Mouse (Mus musculus) heart, postnatal 0 days (tissue): ENCODE results near the gene Nr0b2. TPM values are rescaled to one million over a fixed set of nuclear protein-coding genes. Genes with fewer than 3 reads are reported as not detected.
A peak's percentile ranks its signal among the peaks of the same experiment; 100 is the strongest.
"Not testable (repeated sequence)": the region's sequence is repeated elsewhere in the genome, so short reads cannot be mapped to it uniquely, and the experiment has no call there.

Experiments
- ATAC-seq: fragments of 200-750 bp; cut with Nextera tagmentation; 2 replicates; pipeline ENCODE4 v1.8.0; 2017; ENCODE audit warnings: low read depth, moderate number of reproducible peaks, moderate library complexity; ENCODE audit not compliant: insufficient read depth
- DNase-seq: peaks from one replicate; pipeline ENCODE4 v3.0.0-alpha.2; 2016; ENCODE audit warnings: low spot score
- H3K27ac ChIP-seq: fragments of 300-500 bp; sonication (generic); 2 replicates; pipeline ENCODE4 v1.5.1; 2014; ENCODE audit warnings: low read depth, mild to moderate bottlenecking
- H3K27me3 ChIP-seq: fragments of 300-500 bp; sonication (generic); 2 replicates; pipeline ENCODE4 v1.6.1; 2014; ENCODE audit warnings: low read length, mixed read lengths; ENCODE audit not compliant: control insufficient read depth, insufficient read depth
- H3K36me3 ChIP-seq: fragments of 300-500 bp; sonication (generic); replicated peaks from 2 replicates; pipeline ENCODE4 v1.6.1; 2014; ENCODE audit warnings: low read length, mixed read lengths; ENCODE audit not compliant: control insufficient read depth, insufficient read depth
- H3K4me1 ChIP-seq: fragments of 300-500 bp; sonication (generic); 2 replicates; pipeline ENCODE4 v1.6.1; 2014; ENCODE audit warnings: antibody characterized with exemption; ENCODE audit not compliant: control insufficient read depth, insufficient read depth
- H3K4me2 ChIP-seq: fragments of 300-500 bp; sonication (generic); 2 replicates; pipeline ENCODE4 v1.6.1; 2014; ENCODE audit warnings: low read depth, mild to moderate bottlenecking, low read length, moderate library complexity
- H3K4me3 ChIP-seq: fragments of 300-500 bp; sonication (generic); 2 replicates; pipeline ENCODE4 v1.5.1; 2014; ENCODE audit warnings: low read depth, low read length
- H3K9ac ChIP-seq: fragments of 300-500 bp; sonication (generic); replicated peaks from 2 replicates; pipeline ENCODE4 v1.6.1; 2014; ENCODE audit warnings: low read depth, low read length, mixed read lengths
- H3K9me3 ChIP-seq: fragments of 300-500 bp; sonication (generic); replicated peaks from 2 replicates; pipeline ENCODE4 v1.6.1; 2016; ENCODE audit warnings: low read length; ENCODE audit not compliant: control insufficient read depth
- CTCF ChIP-seq: IDR thresholded peaks from 2 replicates; pipeline ENCODE4 v1.5.1; 2016; ENCODE audit warnings: antibody characterized with exemption, control low read depth, low read depth
- EP300 ChIP-seq: IDR thresholded peaks from 2 replicates; pipeline ENCODE4 v1.6.1; 2016; ENCODE audit warnings: antibody characterized with exemption, low read depth
- WGBS: fragments of 180-500 bp; shearing (Covaris S2); extraction: QIAGEN DNeasy Blood & Tissue Kit; methylation state at CpG from one replicate; pipeline ENCODE4 v1.1.7; 2014; 5-methylcytosine and 5-hydroxymethylcytosine counted together
- polyA plus RNA-seq: library from polyadenylated mRNA; unstranded; fragments of >200 nt; fragmentation: Nextera tagmentation; extraction: Ambion mirVana; gene quantifications from 2 replicates; pipeline ENCODE4 v1.2.1, GENCODE M21; 2015
- total RNA-seq: library from RNA; depleted of rRNA; stranded (reverse); fragments of >200 nt; gene quantifications from 2 replicates; pipeline ENCODE4 v1.2.3, GENCODE M21; 2014; ENCODE audit warnings: low replicate concordance

Nr0b2 gene
- total and polyA plus RNA-seq, 2 experiments from 2014 or later: 32.2 to 36.4 TPM

DNA sequence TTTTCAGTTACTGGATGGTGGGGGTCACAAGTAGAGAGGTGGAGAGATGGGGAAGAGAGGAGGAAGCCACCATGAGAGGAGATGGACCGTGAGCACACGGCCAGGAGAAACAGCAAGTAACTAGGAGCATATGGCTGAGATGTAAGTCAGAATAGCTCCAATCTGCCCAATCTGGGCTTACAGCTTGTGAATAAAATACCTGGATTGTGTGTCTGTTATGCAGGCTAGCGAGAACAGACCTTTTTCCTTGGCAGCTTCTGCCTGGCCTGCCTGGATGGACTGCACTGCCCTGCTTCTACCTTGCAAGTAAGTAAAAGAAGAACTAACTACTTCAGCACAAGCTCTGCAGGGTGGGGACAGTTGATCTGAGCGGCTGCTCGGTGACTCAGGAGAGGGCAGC is 42.1 kb upstream of the Nr0b2 start:
- Histone ChIP-seq H3K36me3 (no peaks in the 10 kb centered on the region), H3K9me3 (no peaks in the 10 kb centered on the region), H3K27ac (no peak overlapping the region), H3K27me3 (peaks cover 10% of the 10 kb centered on the region), H3K4me2 (no peak overlapping the region), H3K4me1 (no peaks in the 10 kb centered on the region), H3K9ac (no peak overlapping the region), H3K4me3 (no peak overlapping the region)
- TF ChIP-seq EP300: no peak
- no peak for TF ChIP-seq CTCF
- 72% methylated on average over 5 of the region's 5 CpGs for WGBS
- ATAC-seq (no peak), DNase-seq (no peak)

DNA sequence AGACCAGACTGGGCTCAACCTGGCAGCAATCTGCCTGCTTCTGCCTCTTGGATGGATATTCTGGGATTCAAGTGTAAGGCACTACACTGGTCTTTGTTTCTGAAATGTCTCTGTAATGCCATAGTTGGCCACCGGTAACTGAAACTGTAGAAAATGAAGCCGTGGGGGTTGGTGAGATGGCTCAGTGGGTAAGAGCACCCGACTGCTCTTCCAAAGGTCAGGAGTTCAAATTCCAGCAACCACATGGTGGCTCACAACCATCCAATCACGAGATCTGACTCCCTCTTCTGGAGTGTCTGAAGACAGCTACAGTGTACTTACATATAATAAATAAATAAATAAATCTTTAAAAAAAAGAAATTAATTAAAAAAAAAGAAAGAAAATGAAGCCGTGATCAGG is 40.7 kb upstream of the Nr0b2 start:
- not testable (repeated sequence) for DNase-seq, H3K9ac ChIP-seq, H3K27ac ChIP-seq, H3K4me2 ChIP-seq, H3K36me3 ChIP-seq, H3K27me3 ChIP-seq, H3K9me3 ChIP-seq, ATAC-seq, H3K4me1 ChIP-seq, H3K4me3 ChIP-seq
- WGBS: 48% methylated on average over 4 of the region's 5 CpGs

DNA sequence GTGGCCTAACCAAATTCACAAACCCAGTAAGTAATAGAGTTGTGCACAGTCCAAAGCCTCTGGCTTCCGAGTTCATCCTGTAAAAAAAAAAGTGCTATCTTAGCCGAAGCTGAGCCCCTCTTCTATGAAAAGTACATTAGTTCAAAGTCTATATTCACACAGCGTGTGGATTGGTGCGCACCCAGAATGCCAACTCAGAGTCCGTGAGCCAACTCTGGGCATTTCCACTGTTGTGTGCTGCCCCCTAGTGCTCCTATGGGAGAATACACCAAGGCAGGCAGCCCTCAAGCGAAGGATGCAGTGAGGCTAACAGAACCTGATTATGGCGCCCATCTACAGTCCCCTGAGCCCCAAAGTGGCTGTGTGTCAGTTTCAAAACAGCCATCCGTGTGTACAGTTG is 40.2 kb upstream of the Nr0b2 start:
- H3K9me3 ChIP-seq: no peaks in the 10 kb centered on the region
- H3K36me3 ChIP-seq: no peaks in the 10 kb centered on the region
- H3K4me3 ChIP-seq: no peak overlapping the region
- 8% methylated on average over 8 of the region's 8 CpGs for WGBS
- H3K9ac ChIP-seq: no peak overlapping the region
- H3K4me2 ChIP-seq: no peak overlapping the region
- DNase-seq (peak; percentile 53), ATAC-seq (peak; percentile 60; the same call in 1 of the 2 replicates)
- H3K4me1 ChIP-seq: no peaks in the 10 kb centered on the region
- TF ChIP-seq CTCF (peak; percentile 87), EP300 (no peak)
- peaks cover 10% of the 10 kb centered on the region for H3K27me3 ChIP-seq
- H3K27ac ChIP-seq: no peak overlapping the region

DNA sequence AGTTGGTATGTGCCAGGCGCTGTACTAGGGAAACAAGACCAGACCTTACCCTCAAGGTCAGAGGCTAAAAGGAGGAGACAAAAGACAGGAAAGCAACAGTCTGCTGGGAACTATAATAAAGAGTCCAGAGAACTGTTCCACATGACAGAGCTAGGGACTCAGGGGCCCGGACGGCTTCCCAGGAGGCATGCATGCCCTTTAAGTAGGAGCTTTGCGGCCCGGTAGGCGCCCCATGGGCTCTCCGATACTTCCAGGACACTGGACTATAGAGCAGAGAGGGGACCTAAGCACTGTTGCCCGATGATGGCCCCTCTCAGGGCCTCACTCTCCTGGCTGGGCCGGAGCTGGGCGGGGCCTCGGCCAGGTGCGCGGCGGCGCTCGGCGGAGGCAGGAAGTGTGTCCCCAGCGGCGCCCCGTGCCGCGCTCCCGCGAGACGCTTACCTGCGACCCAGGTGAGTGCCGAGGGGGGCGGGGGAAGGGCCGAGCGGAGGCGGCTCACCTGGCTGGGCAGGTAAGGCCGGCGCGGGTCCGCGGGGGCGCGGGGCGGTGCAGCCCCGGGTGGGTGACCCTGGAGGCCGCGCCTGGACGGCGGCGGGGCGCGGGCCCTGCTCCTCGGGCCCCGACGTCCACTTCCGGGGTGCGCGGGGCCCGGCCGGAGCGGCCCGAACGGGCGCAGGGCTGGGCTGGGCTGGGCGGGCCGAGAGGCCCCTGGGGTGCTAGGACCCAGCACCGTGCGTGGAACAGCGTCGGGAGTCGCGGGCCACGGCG is 34.4 kb upstream of the Nr0b2 start, which contains the start of gene Kdf1:
TSS of gene Kdf1 (plus strand) at position 363 of the 768 bp plus-strand sequence.
- WGBS: 7% methylated on average over 51 of the region's 69 CpGs
- Histone ChIP-seq H3K4me1 (no peaks in the 10 kb centered on the region), H3K9ac (peak within 1 kb of the TSS; percentile 43; the same call in 1 of the 2 replicates), H3K4me3 (peak within 1 kb of the TSS; percentile 45), H3K9me3 (no peaks in the 10 kb centered on the region), H3K4me2 (peak within 1 kb of the TSS; percentile 62), H3K27me3 (peaks cover 41% of the 10 kb centered on the region), H3K27ac (no peak within 1 kb of the TSS), H3K36me3 (no peaks in the 10 kb centered on the region)
- DNase-seq: no peak
- TF ChIP-seq CTCF (no peak), EP300 (no peak)
- no peak; the same call in 1 of the 2 replicates for ATAC-seq

DNA sequence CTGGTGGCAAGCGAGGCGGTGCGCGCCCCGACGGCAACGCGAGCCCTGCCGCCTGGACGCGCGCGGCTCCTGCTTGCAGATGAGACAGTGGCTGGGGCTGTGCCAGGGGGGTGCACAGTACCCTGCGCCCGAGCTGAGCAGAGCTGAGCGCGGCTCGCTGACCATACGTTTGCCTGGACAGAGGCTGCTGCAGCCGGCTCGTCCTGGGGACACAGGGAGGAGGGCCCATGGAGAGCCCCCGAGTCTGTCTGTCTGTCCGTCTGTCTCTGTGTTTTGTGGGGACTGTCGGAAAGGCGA is 33.9 kb upstream of the Nr0b2 start:
- 9% methylated on average over 23 of the region's 25 CpGs for WGBS

DNA sequence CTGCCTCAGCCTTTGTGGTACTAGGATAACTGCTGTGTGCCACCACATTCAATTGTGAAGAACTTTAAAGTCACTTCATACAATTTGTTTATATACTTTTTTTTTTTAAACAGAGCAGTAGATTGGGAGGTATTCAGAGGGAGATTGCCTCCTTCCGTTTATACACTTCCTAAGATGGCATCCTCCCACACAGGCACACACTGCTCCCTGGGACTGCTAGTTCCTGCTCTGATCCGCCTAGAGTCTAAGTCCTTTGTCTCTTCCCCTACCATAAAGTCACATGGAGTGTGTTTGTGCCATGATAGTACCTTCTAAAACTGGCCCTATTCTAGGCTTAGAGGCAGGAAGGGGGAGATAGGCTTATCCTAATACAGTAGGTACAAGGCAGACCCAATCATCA is 31.7 kb upstream of the Nr0b2 start:
- H3K4me2 ChIP-seq: no peak overlapping the region
- H3K27me3 ChIP-seq: peaks cover 41% of the 10 kb centered on the region
- no peaks in the 10 kb centered on the region for H3K36me3 ChIP-seq
- ATAC-seq (no peak), DNase-seq (no peak)
- no peaks in the 10 kb centered on the region for H3K9me3 ChIP-seq
- H3K4me3 ChIP-seq: no peak overlapping the region
- no peak overlapping the region for H3K27ac ChIP-seq
- H3K9ac ChIP-seq: no peak overlapping the region
- no peak for TF ChIP-seq EP300
- TF ChIP-seq CTCF: no peak
- H3K4me1 ChIP-seq: no peaks in the 10 kb centered on the region
- 48% methylated on average over 2 of the region's 2 CpGs for WGBS

More for the DNA sequence above, 33.9 kb upstream of the Nr0b2 start:
- no peak for DNase-seq
- no peaks in the 10 kb centered on the region for H3K9me3 ChIP-seq
- no peak overlapping the region for H3K27ac ChIP-seq
- no peak for TF ChIP-seq EP300
- TF ChIP-seq CTCF: no peak
- peaks cover 41% of the 10 kb centered on the region for H3K27me3 ChIP-seq
- H3K36me3 ChIP-seq: no peaks in the 10 kb centered on the region
- H3K4me2 ChIP-seq: peak overlapping the region; percentile 62
- H3K9ac ChIP-seq: peak overlapping the region; percentile 43; the same call in 1 of the 2 replicates
- 0 out of 2 replicates have a peak, but pooled peaks have one; percentile 27 for ATAC-seq
- H3K4me3 ChIP-seq: peak overlapping the region; percentile 45
- no peaks in the 10 kb centered on the region for H3K4me1 ChIP-seq
